Mouse (Mus musculus) bone marrow, adult 2 months (tissue): ENCODE data around the gene Pdgfra.

ENCODE experiments used
- CTCF ChIP-seq: fragments of 200-500 bp; IDR thresholded peaks from 2 replicates; pipeline ENCODE4 v1.5.1; 2011; ENCODE audit warnings: low read length, control low read depth; ENCODE audit not compliant: control insufficient read depth, insufficient read depth
- POLR2A ChIP-seq: fragments of 200-500 bp; IDR thresholded peaks from 2 replicates; pipeline ENCODE4 v1.6.1; 2011; ENCODE audit warnings: low read depth, mild to moderate bottlenecking, control low read depth, low read length, borderline replicate concordance; ENCODE audit not compliant: control insufficient read depth

DNA sequence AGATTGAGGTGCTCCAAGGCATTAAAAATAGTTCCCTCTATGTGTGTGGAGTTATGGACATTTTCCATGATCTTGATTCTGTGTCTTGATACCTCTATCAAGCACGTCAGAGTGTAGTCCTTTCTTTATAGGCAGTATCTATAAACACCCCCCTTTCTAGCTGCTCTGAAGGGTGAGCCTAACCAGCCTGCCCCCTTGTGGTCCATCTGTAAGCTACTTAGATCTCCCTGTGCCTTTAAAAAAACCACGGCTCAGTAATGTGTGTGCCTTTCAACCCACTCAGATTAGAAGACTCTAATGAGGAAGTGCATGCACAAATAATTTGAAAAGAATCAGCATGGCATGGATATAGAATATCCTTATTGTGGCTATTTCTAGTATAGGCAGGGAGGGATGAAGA is 86.3 kb downstream of the Pdgfra start:
- TF ChIP-seq CTCF: no peak
- TF ChIP-seq POLR2A: no peak
